In the genomic region with DNA sequence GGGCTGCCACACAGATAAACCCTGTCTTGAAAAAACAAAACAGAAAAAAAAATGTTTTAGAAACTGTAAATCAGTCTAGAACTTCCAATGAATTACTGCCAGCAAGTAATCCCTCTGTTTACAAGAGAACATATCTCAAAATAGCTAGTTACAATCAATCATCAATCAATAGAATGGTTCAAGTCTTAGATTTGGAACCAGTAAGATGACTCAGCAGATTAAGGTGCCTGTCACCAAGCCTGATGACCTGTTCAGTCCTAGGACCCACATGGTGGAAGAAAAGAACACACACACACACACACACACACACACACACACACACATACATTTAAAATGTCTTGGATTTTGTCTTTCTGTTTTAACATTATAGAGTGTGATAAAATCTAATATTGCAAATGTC, we compare ENCODE assay signal across 25 mouse cellular contexts.
"Had no signal": no experiment of that assay in that cellular context is flagged by ENCODE, and none has a peak within 500 bp of the region (broad histone marks: within the 10 kb centered on the region; RNA-seq: fewer than 3 reads in every experiment).

No protein-coding gene starts in this region.

- H3K27me3 ChIP-seq: heart, embryonic 13.5 days; heart, embryonic 15.5 days; hindbrain, embryonic 13.5 days; hindbrain, embryonic 15.5 days; kidney, embryonic 15.5 days; limb, embryonic 12.5 days; liver, embryonic 12.5 days had no signal

- H3K36me3 ChIP-seq: heart, embryonic 15.5 days; hindbrain, embryonic 13.5 days; hindbrain, embryonic 15.5 days; kidney, embryonic 15.5 days; limb, embryonic 12.5 days; liver, embryonic 12.5 days had no signal

- H3K9me3 ChIP-seq: heart, embryonic 13.5 days; heart, embryonic 15.5 days; hindbrain, embryonic 13.5 days; hindbrain, embryonic 15.5 days; kidney, embryonic 15.5 days; limb, embryonic 12.5 days; liver, embryonic 12.5 days had no signal

- H3K4me3 ChIP-seq: heart, adult 2 months; heart, embryonic 13.5 days; heart, embryonic 15.5 days; hindbrain, embryonic 13.5 days; hindbrain, embryonic 15.5 days; kidney, embryonic 15.5 days; limb, embryonic 12.5 days; liver, embryonic 12.5 days had no signal

- ATAC-seq: hindbrain, postnatal 0 days; intestine, embryonic 16.5 days; liver, embryonic 12.5 days had no signal

- DNase-seq: gastrocnemius, postnatal 14 days; gastrocnemius, postnatal 36 days; heart, adult 11 months; heart, adult 2 months; heart, postnatal 14 days; heart, postnatal 36 days; kidney, adult 11 months; kidney, adult 2 months; kidney, adult 9 months; kidney, postnatal 14 days; kidney, postnatal 36 days; layer of hippocampus, adult 9-11 months; layer of hippocampus, postnatal 36 days; left cerebral cortex, postnatal 4 days had no signal

- H3K27ac ChIP-seq: heart, adult 2 months; heart, embryonic 13.5 days; heart, embryonic 15.5 days; hindbrain, embryonic 13.5 days; hindbrain, embryonic 15.5 days; hindbrain, postnatal 0 days; kidney, postnatal 0 days; limb, embryonic 12.5 days; liver, embryonic 12.5 days had no signal

- H3K4me2 ChIP-seq: heart, embryonic 11.5 days; heart, embryonic 13.5 days; heart, embryonic 15.5 days; hindbrain, embryonic 13.5 days; hindbrain, embryonic 15.5 days; kidney, embryonic 15.5 days; limb, embryonic 12.5 days; liver, embryonic 12.5 days had no signal

- H3K9ac ChIP-seq: heart, embryonic 13.5 days; heart, embryonic 15.5 days; hindbrain, embryonic 13.5 days; hindbrain, embryonic 15.5 days; kidney, embryonic 15.5 days; limb, embryonic 12.5 days; liver, embryonic 12.5 days had no signal
